Mouse (Mus musculus) lung, postnatal 0 days (tissue): ENCODE results near the gene Tecpr1. TPM values are rescaled to one million over a fixed set of nuclear protein-coding genes. Genes with fewer than 3 reads are reported as not detected.
A peak's percentile ranks its signal among the peaks of the same experiment; 100 is the strongest.

ENCODE experiments used
- ATAC-seq: fragments of 200-750 bp; cut with Nextera tagmentation; 2 replicates; pipeline ENCODE4 v1.8.0; 2017; ENCODE audit warnings: moderate library complexity
- DNase-seq: peaks from one replicate; pipeline ENCODE4 v3.0.0-alpha.2; 2016; ENCODE audit warnings: low spot score
- H3K27ac ChIP-seq: fragments of 300-500 bp; sonication (generic); 2 replicates; pipeline ENCODE4 v1.5.1; 2014; ENCODE audit warnings: antibody characterized with exemption, mild to moderate bottlenecking, low read length, mixed read lengths
- H3K27me3 ChIP-seq: fragments of 300-500 bp; sonication (generic); replicated peaks from 2 replicates; pipeline ENCODE4 v1.6.1; 2014; ENCODE audit warnings: low read length, mixed read lengths; ENCODE audit not compliant: insufficient read depth
- H3K36me3 ChIP-seq: fragments of 300-500 bp; sonication (generic); 2 replicates; pipeline ENCODE4 v1.6.1; 2014; ENCODE audit warnings: low read length, mixed read lengths; ENCODE audit not compliant: insufficient read depth
- H3K4me1 ChIP-seq: fragments of 300-500 bp; sonication (generic); 2 replicates; pipeline ENCODE4 v1.6.1; 2014; ENCODE audit warnings: antibody characterized with exemption, low read depth, low read length, mixed read lengths; ENCODE audit not compliant: insufficient read depth
- H3K4me2 ChIP-seq: fragments of 300-500 bp; sonication (generic); replicated peaks from 2 replicates; pipeline ENCODE4 v1.6.1; 2014; ENCODE audit warnings: low read depth, mild to moderate bottlenecking, low read length, moderate library complexity, mixed read lengths
- H3K4me3 ChIP-seq: fragments of 300-500 bp; sonication (generic); 2 replicates; pipeline ENCODE4 v1.5.1; 2014; ENCODE audit warnings: low read depth, low read length
- H3K9ac ChIP-seq: fragments of 300-500 bp; sonication (generic); replicated peaks from 2 replicates; pipeline ENCODE4 v1.6.1; 2014; ENCODE audit warnings: low read depth, mild to moderate bottlenecking
- H3K9me3 ChIP-seq: fragments of 300-500 bp; sonication (generic); 2 replicates; pipeline ENCODE4 v1.6.1; 2016; ENCODE audit warnings: low read length, mixed read lengths
- CTCF ChIP-seq: IDR thresholded peaks from 2 replicates; pipeline ENCODE4 v1.5.1; 2016; ENCODE audit warnings: antibody characterized with exemption, mild to moderate bottlenecking
- EP300 ChIP-seq: IDR thresholded peaks from 2 replicates; pipeline ENCODE4 v1.6.1; 2016; ENCODE audit warnings: antibody characterized with exemption, mild to moderate bottlenecking, control low read depth
- WGBS: fragments of 180-500 bp; shearing (Covaris S2); extraction: QIAGEN DNeasy Blood & Tissue Kit; methylation state at CpG from one replicate; pipeline ENCODE4 v1.1.7; 2014; 5-methylcytosine and 5-hydroxymethylcytosine counted together
- polyA plus RNA-seq: library from polyadenylated mRNA; unstranded; fragments of >200 nt; fragmentation: Nextera tagmentation; extraction: Ambion mirVana; gene quantifications from 2 replicates; pipeline ENCODE4 v1.2.1, GENCODE M21; 2015

Gene Tecpr1
- polyA plus RNA-seq, 1 experiment from 2014 or later, result 35.0 TPM

DNA sequence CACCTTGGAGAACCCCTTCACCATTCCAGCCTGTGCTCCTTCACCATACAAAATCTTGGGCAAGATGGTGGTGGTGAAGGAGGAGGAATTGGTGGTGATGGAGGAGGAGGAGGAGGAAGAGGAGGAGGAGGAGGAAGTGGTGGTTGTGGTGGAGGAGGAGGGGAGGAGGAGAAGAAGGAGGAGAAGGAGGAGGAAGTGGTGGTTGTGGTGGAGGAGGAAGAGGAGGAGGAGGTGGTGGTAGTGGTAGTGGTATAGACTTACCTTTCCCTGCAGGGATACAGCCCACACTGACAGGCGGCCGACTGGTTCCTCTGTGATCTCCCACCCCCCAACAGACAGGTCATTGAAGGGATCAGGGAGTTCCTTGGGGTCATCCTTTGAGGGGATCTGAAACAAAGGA, 7.4 kb downstream of the Tecpr1 start:
- Histone ChIP-seq H3K9ac (no peak overlapping the region), H3K27me3 (no peaks in the 10 kb centered on the region), H3K4me1 (peaks cover 2% of the 10 kb centered on the region), H3K4me2 (no peak overlapping the region), H3K9me3 (no peaks in the 10 kb centered on the region), H3K36me3 (peaks cover 13% of the 10 kb centered on the region; the same call in 1 of the 2 replicates), H3K27ac (no peak overlapping the region), H3K4me3 (no peak overlapping the region)
- 61% methylated on average over 2 of the region's 2 CpGs for WGBS
- TF ChIP-seq EP300 (no peak), CTCF (no peak)
- DNase-seq, result no peak
- ATAC-seq, result no peak

DNA sequence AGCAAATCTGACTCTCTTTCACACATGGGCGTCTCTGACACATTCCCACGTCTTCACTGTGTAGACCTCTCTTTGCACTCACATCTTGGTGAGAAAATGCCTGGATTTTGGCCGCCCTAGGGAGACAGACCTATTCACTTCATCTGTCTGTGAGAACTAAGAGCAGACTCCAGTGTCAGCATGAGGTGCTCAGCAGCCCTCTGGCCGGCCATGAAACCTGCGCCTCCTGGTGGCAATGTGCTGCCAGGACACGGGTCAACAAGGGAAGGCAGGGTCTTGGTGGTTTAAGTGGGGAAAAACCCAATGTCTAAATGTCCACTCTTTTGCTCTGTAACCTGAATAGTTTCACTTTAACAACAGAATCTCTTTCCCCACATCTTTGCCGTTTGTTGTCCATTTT, 9.0 kb downstream of the Tecpr1 start:
- WGBS, result 34% methylated on average over 7 of the region's 7 CpGs
- DNase-seq (peak; percentile 52), ATAC-seq (peak; percentile 49)
- TF ChIP-seq EP300, result no peak
- peak; percentile 95 for TF ChIP-seq CTCF
- H3K9ac ChIP-seq, result no peak overlapping the region
- no peaks in the 10 kb centered on the region; the same call in 1 of the 2 replicates for H3K4me1 ChIP-seq
- H3K27ac ChIP-seq, result no peak overlapping the region
- H3K9me3 ChIP-seq, result no peaks in the 10 kb centered on the region
- H3K4me2 ChIP-seq, result no peak overlapping the region
- H3K4me3 ChIP-seq, result no peak overlapping the region
- peaks cover 23% of the 10 kb centered on the region; the same call in 1 of the 2 replicates for H3K36me3 ChIP-seq
- no peaks in the 10 kb centered on the region for H3K27me3 ChIP-seq

- Histone ChIP-seq H3K9me3 (no peaks in the 10 kb centered on the region), H3K4me3 (no peak overlapping the region), H3K27ac (no peak overlapping the region), H3K9ac (no peak overlapping the region), H3K36me3 (peaks cover 49% of the 10 kb centered on the region), H3K4me1 (no peaks in the 10 kb centered on the region), H3K4me2 (no peak overlapping the region), H3K27me3 (no peaks in the 10 kb centered on the region)
- DNase-seq (peak; percentile 40), ATAC-seq (no peak)
- WGBS, result 40% methylated on average over 11 of the region's 11 CpGs
- TF ChIP-seq CTCF, result peak; percentile 90
- TF ChIP-seq EP300, result no peak
Observed at GRCm38 (mm10) chr5:144207478-144207877, 15.9 kb downstream of the Tecpr1 start.

DNA sequence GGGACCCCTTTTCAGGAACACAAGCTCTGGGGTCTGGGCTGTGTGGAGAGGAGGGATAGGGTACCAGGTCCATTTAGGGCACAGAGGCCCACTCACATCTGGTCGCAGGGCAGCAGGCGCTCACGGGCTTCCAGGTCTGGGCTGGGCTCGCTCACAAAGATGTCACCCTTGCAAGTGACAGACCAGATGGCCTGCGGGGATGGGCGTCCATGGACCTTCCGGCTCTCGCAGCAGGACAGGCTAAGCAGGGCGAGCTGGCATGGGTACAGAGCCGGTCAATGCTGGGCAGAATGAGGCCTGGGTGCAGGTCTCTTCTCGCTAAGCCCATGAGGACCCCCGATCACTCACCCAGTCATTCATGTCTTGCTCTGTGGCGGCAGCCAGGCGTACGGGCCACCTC, 17.3 kb downstream of the Tecpr1 start:
- 96% methylated on average over 15 of the region's 15 CpGs for WGBS

GRCm38 (mm10) chr5:144204911-144205310, 18.5 kb downstream of the Tecpr1 start:
- Histone ChIP-seq H3K4me3 (no peak overlapping the region), H3K4me1 (no peaks in the 10 kb centered on the region), H3K4me2 (no peak overlapping the region), H3K36me3 (peaks cover 39% of the 10 kb centered on the region), H3K27ac (no peak overlapping the region), H3K9ac (no peak overlapping the region), H3K9me3 (no peaks in the 10 kb centered on the region), H3K27me3 (no peaks in the 10 kb centered on the region)
- DNase-seq (no peak), ATAC-seq (no peak)
- WGBS, result 85% methylated on average over 10 of the region's 10 CpGs
- TF ChIP-seq CTCF, result no peak
- TF ChIP-seq EP300, result no peak

More for the DNA sequence above, 17.3 kb downstream of the Tecpr1 start:
- no peaks in the 10 kb centered on the region for H3K27me3 ChIP-seq
- H3K4me3 ChIP-seq, result no peak overlapping the region
- no peak overlapping the region for H3K9ac ChIP-seq
- H3K9me3 ChIP-seq, result no peaks in the 10 kb centered on the region
- no peak for DNase-seq
- no peak overlapping the region for H3K4me2 ChIP-seq
- peaks cover 45% of the 10 kb centered on the region for H3K36me3 ChIP-seq
- TF ChIP-seq CTCF (no peak), EP300 (no peak)
- no peaks in the 10 kb centered on the region for H3K4me1 ChIP-seq
- no peak overlapping the region for H3K27ac ChIP-seq
- no peak for ATAC-seq

GRCm38 (mm10) chr5:144204303-144204702, 19.1 kb downstream of the Tecpr1 start:
- Histone ChIP-seq H3K27ac (no peak overlapping the region), H3K9ac (no peak overlapping the region), H3K27me3 (no peaks in the 10 kb centered on the region), H3K4me2 (no peak overlapping the region), H3K9me3 (no peaks in the 10 kb centered on the region), H3K36me3 (peaks cover 33% of the 10 kb centered on the region), H3K4me1 (no peaks in the 10 kb centered on the region), H3K4me3 (no peak overlapping the region)
- ATAC-seq (no peak), DNase-seq (no peak)
- TF ChIP-seq CTCF (no peak), EP300 (no peak)
- 90% methylated on average over 12 of the region's 12 CpGs for WGBS
